Mouse (Mus musculus): ENCODE measurements around the gene Prpf4. TPM values are rescaled to one million over a fixed set of nuclear protein-coding genes. Genes with fewer than 3 reads are reported as not detected.

Prpf4 gene
- polyA plus RNA-seq, 1 experiment from 2014 or later = 35.7 TPM

DNA sequence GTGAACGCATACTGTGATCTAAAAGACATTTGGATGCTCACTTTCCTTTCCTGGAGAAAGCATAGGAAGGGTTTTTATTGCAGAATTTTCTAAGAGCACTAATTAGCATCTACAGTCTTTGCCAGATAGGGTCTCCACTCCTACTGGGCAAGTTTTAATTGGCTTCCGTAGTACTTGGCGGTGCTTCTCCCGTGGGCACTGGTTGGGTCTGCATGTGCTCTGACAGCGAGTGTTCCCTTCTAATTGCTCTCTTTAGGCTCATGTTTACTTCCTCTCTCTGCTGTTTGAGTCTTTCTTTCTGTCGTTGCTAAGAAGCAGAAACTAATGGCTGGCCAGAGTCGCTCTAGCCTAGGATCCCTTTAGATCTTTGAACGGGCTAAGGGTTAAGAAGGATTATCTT lies 9.9 kb downstream of the Prpf4 start:
- peaks cover 27% of the 10 kb centered on the region; the same call in 1 of the 2 replicates for H3K36me3 ChIP-seq (ENCODE audit: control insufficient read depth, insufficient read depth, low read length)
- no peak overlapping the region for H3K4me3 ChIP-seq (ENCODE audit: low read depth, low read length)
- ATAC-seq (replicated peaks; ENCODE audit: low FRiP score) (no peak), DNase-seq (ENCODE audit: low spot score) (no peak)
- H3K27ac ChIP-seq (ENCODE audit: low read depth, low read length) = no peak overlapping the region
- H3K27me3 ChIP-seq (ENCODE audit: control insufficient read depth, insufficient read depth, low read length) = no peaks in the 10 kb centered on the region
- H3K4me1 ChIP-seq (replicated peaks; ENCODE audit: control insufficient read depth, insufficient read depth, low read length) = no peaks in the 10 kb centered on the region
- no peak overlapping the region for H3K4me2 ChIP-seq (ENCODE audit: low read depth, low read length, severe bottlenecking)
- H3K9me3 ChIP-seq (ENCODE audit: control insufficient read depth, low read length) = no peaks in the 10 kb centered on the region
- WGBS = 78% methylated on average over 8 of the region's 8 CpGs
- H3K9ac ChIP-seq (ENCODE audit: low read length) = no peak overlapping the region

DNA sequence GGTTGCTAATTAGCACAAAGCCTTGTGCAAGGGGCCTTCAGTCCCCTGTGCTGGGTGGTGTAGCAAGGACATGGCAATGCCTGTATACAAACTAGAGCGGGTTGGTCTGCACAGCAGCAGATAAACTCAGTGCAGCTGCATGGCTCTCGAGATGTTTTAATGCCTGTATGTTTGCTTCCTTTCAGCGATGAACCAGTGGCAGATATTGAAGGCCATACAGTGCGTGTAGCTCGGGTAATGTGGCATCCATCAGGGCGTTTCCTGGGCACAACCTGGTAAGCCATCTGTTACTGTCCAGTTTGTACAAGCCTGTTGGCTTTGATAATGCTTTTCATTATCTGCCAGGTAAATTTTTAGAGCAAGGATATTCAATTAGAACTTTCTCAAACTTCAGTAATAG lies 10.5 kb downstream of the Prpf4 start:
- Histone ChIP-seq H3K27me3 (ENCODE audit: control insufficient read depth, insufficient read depth, low read length) (no peaks in the 10 kb centered on the region), H3K36me3 (ENCODE audit: control insufficient read depth, insufficient read depth, low read length) (peaks cover 33% of the 10 kb centered on the region; the same call in 1 of the 2 replicates), H3K4me2 (ENCODE audit: low read depth, low read length, severe bottlenecking) (no peak overlapping the region), H3K9ac (ENCODE audit: low read length) (no peak overlapping the region), H3K4me3 (ENCODE audit: low read depth, low read length) (no peak overlapping the region), H3K27ac (ENCODE audit: low read depth, low read length) (no peak overlapping the region), H3K9me3 (ENCODE audit: control insufficient read depth, low read length) (no peaks in the 10 kb centered on the region), H3K4me1 (replicated peaks; ENCODE audit: control insufficient read depth, insufficient read depth, low read length) (no peaks in the 10 kb centered on the region)
- WGBS = 97% methylated on average over 6 of the region's 6 CpGs
- ATAC-seq (replicated peaks; ENCODE audit: low FRiP score) = no peak
- DNase-seq (ENCODE audit: low spot score) = no peak

DNA sequence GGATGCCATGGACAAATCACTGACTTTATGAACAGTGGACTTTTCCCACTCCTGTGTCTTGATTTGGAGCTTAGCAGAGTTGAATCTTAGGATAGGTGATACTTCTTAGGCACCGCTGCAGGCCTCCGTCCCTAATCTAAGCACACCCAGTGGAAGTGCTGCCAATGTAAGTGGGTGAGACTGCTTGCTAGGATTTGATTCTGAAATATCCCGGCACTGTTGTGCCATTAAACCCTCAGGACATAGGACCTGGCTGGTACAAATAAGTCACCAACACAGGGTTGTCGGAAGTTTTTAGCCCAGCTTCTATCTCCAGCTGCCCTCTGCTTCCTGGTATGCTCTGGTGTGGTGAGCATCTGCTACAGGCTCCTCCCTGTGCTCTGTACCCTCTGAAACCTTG lies 17.3 kb downstream of the Prpf4 start:
- no peak for ATAC-seq (replicated peaks; ENCODE audit: low FRiP score)
- WGBS = 95% methylated on average over 4 of the region's 4 CpGs
- H3K27me3 ChIP-seq (ENCODE audit: control insufficient read depth, insufficient read depth, low read length) = no peaks in the 10 kb centered on the region
- H3K27ac ChIP-seq (ENCODE audit: low read depth, low read length) = no peak overlapping the region
- no peaks in the 10 kb centered on the region for H3K9me3 ChIP-seq (ENCODE audit: control insufficient read depth, low read length)
- H3K9ac ChIP-seq (ENCODE audit: low read length) = no peak overlapping the region
- H3K4me1 ChIP-seq (replicated peaks; ENCODE audit: control insufficient read depth, insufficient read depth, low read length) = no peaks in the 10 kb centered on the region
- DNase-seq (ENCODE audit: low spot score) = no peak
- H3K36me3 ChIP-seq (ENCODE audit: control insufficient read depth, insufficient read depth, low read length) = peaks cover 20% of the 10 kb centered on the region; the same call in 1 of the 2 replicates
- no peak overlapping the region for H3K4me3 ChIP-seq (ENCODE audit: low read depth, low read length)
- no peak overlapping the region for H3K4me2 ChIP-seq (ENCODE audit: low read depth, low read length, severe bottlenecking)

DNA sequence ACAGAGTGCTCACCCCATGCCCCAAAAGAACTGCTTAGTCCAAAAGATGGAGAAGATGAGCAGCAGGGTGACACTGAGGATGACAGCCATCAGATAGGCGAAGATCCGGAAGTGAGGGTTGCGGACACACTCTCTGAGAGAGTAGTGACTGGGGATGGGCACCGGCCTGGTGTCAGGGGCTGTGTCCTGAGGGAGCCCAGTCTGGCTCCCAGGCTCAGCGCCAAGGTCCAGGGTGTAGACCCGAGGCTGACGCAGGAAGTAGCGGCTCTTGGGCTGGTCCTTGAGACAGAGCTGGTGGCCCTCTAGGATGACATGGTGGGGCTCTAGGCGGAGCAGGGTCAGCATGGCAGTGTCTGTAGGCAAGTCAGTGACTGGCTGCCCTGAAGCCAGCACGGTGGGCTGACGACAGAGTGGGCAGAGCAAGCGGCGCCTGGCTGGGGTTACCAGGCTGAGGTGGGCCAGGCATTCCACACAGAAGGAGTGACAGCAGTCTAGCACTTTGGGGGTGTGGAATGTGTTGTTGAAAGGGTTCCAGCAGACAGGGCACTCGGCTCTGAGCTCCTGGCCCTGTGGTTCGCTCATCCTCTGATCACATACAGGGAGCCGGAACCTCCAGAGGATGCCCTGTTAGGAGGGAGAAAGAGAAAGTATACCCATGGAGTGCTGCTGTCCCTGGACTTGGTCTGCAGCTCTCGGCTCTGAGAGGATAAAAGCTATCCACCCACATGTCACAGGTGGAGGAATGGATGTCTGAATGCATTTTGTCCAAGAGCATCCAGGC lies 19.6 kb downstream of the Prpf4 start:
- WGBS = 83% methylated on average over 17 of the region's 17 CpGs
- H3K9me3 ChIP-seq (ENCODE audit: control insufficient read depth, low read length) = no peaks in the 10 kb centered on the region
- DNase-seq (ENCODE audit: low spot score) (no peak), ATAC-seq (replicated peaks; ENCODE audit: low FRiP score) (peak; percentile 27)
- no peak overlapping the region for H3K4me3 ChIP-seq (ENCODE audit: low read depth, low read length)
- peaks cover 12% of the 10 kb centered on the region; the same call in 1 of the 2 replicates for H3K36me3 ChIP-seq (ENCODE audit: control insufficient read depth, insufficient read depth, low read length)
- H3K9ac ChIP-seq (ENCODE audit: low read length) = no peak overlapping the region
- no peak overlapping the region for H3K4me2 ChIP-seq (ENCODE audit: low read depth, low read length, severe bottlenecking)
- H3K27ac ChIP-seq (ENCODE audit: low read depth, low read length) = no peak overlapping the region
- H3K4me1 ChIP-seq (replicated peaks; ENCODE audit: control insufficient read depth, insufficient read depth, low read length) = no peaks in the 10 kb centered on the region
- H3K27me3 ChIP-seq (ENCODE audit: control insufficient read depth, insufficient read depth, low read length) = no peaks in the 10 kb centered on the region

DNA sequence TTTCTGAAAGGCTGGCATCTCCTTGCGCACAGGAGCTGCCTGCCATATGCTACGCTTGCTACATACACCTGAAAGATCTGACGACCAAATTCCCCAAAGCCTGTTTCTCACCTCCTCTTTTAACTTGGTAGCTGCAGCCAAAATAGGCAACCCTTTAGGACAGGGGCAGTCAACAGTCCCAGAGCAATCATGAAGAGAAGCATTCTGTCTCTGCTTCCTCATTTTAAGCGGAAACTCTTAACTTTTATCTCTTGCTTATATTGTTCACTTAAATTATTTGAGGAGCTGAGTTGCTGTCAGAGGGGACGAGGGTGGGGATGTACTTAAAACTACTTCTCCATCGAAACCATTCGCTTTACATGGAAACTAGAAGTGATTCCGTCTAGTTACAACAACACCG lies 21.0 kb downstream of the Prpf4 start:
- Histone ChIP-seq H3K4me3 (ENCODE audit: low read depth, low read length) (no peak overlapping the region), H3K36me3 (ENCODE audit: control insufficient read depth, insufficient read depth, low read length) (peaks cover 5% of the 10 kb centered on the region; the same call in 1 of the 2 replicates), H3K4me1 (replicated peaks; ENCODE audit: control insufficient read depth, insufficient read depth, low read length) (no peaks in the 10 kb centered on the region), H3K9me3 (ENCODE audit: control insufficient read depth, low read length) (no peaks in the 10 kb centered on the region), H3K9ac (ENCODE audit: low read length) (no peak overlapping the region), H3K4me2 (ENCODE audit: low read depth, low read length, severe bottlenecking) (no peak overlapping the region), H3K27me3 (ENCODE audit: control insufficient read depth, insufficient read depth, low read length) (no peaks in the 10 kb centered on the region), H3K27ac (ENCODE audit: low read depth, low read length) (no peak overlapping the region)
- no peak for ATAC-seq (replicated peaks; ENCODE audit: low FRiP score)
- DNase-seq (ENCODE audit: low spot score) = no peak
- WGBS = 91% methylated on average over 9 of the region's 9 CpGs

DNA sequence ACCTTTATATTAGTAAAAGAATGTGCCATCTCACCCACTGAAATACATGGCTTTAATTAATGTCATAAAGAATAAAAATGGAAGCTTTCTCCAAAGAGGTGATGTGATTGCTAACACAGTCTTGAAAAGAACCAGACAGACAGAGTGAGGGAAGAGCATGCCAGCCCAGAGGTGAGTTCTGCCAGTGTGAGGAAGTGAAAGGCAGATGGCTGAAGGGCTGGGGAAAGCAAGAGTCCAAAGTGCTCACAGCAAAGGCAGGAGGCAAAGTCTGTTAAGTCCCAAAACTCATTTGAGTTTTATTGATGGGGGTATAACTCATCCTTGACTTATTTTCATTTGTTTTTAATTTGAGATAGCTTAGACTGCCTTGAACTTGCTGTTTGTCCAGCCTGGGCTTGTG lies 22.1 kb downstream of the Prpf4 start:
- Histone ChIP-seq H3K36me3 (ENCODE audit: control insufficient read depth, insufficient read depth, low read length) (no peaks in the 10 kb centered on the region), H3K27me3 (ENCODE audit: control insufficient read depth, insufficient read depth, low read length) (no peaks in the 10 kb centered on the region), H3K9ac (ENCODE audit: low read length) (no peak overlapping the region), H3K4me2 (ENCODE audit: low read depth, low read length, severe bottlenecking) (no peak overlapping the region), H3K4me3 (ENCODE audit: low read depth, low read length) (no peak overlapping the region), H3K4me1 (replicated peaks; ENCODE audit: control insufficient read depth, insufficient read depth, low read length) (no peaks in the 10 kb centered on the region), H3K27ac (ENCODE audit: low read depth, low read length) (no peak overlapping the region), H3K9me3 (ENCODE audit: control insufficient read depth, low read length) (no peaks in the 10 kb centered on the region)
- DNase-seq (ENCODE audit: low spot score) (no peak), ATAC-seq (replicated peaks; ENCODE audit: low FRiP score) (no peak)

DNA sequence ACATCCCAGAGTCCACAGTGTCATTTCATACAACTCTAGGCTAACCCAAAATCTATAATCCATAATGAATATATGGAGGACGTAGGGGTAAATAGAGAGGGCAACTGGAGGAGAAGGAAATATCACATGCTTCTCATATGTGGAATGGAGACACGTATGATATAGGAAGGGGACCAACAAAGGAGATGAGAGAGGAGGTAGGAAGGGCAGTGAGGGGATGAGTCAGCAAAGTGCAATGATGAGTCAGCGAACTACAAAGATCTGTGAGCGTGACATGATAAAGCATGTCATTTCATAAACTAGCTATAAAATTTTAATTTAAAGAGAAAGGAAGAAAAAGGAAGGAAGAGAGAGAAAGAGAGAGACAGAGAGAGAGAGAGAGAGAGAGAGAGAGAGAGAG lies 22.9 kb downstream of the Prpf4 start:
- WGBS = 76% methylated on average over 4 of the region's 4 CpGs
- DNase-seq (ENCODE audit: low spot score) (no peak), ATAC-seq (replicated peaks; ENCODE audit: low FRiP score) (no peak)
- Histone ChIP-seq H3K9me3 (ENCODE audit: control insufficient read depth, low read length) (no peaks in the 10 kb centered on the region), H3K27me3 (ENCODE audit: control insufficient read depth, insufficient read depth, low read length) (no peaks in the 10 kb centered on the region), H3K36me3 (ENCODE audit: control insufficient read depth, insufficient read depth, low read length) (no peaks in the 10 kb centered on the region), H3K4me3 (ENCODE audit: low read depth, low read length) (no peak overlapping the region), H3K4me1 (replicated peaks; ENCODE audit: control insufficient read depth, insufficient read depth, low read length) (no peaks in the 10 kb centered on the region), H3K4me2 (ENCODE audit: low read depth, low read length, severe bottlenecking) (no peak overlapping the region), H3K27ac (ENCODE audit: low read depth, low read length) (no peak overlapping the region), H3K9ac (ENCODE audit: low read length) (no peak overlapping the region)

DNA sequence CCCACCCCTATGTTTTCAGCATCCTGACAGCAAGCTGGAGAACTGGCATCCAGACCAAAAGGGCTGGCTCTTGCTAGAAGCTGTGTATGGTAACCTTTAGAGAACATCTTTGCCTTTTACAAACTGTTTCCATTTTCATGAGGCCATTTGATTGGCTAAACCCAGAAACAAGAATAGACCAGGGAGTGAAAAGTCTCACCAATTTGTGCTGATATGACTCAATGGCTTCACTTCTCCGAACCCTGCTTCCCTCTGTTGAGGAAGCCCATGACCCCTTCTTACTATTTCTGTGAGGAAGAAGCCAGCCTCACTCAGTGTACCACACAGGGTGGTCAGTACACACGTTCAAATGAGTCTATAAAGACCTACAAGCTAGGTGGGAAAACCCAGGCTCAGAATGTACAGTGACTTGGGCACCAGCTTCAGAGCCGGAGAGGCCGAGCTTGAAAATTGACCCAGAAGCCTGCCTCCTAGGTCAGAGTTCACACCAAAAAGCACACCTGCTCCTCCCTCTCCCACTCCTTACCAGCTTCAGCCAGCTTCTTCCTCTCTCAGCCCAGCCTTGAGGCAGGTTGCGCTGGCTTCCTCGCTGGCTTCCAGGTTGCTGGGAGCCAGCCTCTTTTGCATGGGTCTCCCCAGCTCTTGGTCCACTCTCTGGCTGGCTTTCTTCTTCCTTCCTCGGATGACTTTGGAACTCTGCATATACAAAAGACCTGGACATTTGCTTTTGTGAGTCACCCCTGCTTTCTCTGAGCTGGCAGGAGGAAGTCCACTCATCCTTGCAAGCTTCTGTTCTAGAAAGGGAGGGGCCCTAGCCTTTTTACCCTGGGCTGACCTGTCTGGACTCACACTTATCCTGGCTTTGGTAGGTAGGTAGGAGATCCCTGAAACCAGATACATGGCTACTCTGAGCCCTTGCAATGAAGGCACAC lies 25.6 kb downstream of the Prpf4 start:
- Histone ChIP-seq H3K9ac (ENCODE audit: low read length) (no peak overlapping the region), H3K36me3 (ENCODE audit: control insufficient read depth, insufficient read depth, low read length) (no peaks in the 10 kb centered on the region), H3K4me1 (replicated peaks; ENCODE audit: control insufficient read depth, insufficient read depth, low read length) (no peaks in the 10 kb centered on the region), H3K4me2 (ENCODE audit: low read depth, low read length, severe bottlenecking) (no peak overlapping the region), H3K4me3 (ENCODE audit: low read depth, low read length) (no peak overlapping the region), H3K27ac (ENCODE audit: low read depth, low read length) (no peak overlapping the region), H3K9me3 (ENCODE audit: control insufficient read depth, low read length) (no peaks in the 10 kb centered on the region), H3K27me3 (ENCODE audit: control insufficient read depth, insufficient read depth, low read length) (no peaks in the 10 kb centered on the region)
- ATAC-seq (replicated peaks; ENCODE audit: low FRiP score) (no peak), DNase-seq (ENCODE audit: low spot score) (no peak)
- WGBS = 79% methylated on average over 7 of the region's 7 CpGs
